Mouse (Mus musculus): Measurements from ENCODE around the gene Dkkl1.
"Not testable (repeated sequence)": the region's sequence is repeated elsewhere in the genome, so short reads cannot be mapped to it uniquely, and the experiment has no call there.

Dkkl1 gene

DNA sequence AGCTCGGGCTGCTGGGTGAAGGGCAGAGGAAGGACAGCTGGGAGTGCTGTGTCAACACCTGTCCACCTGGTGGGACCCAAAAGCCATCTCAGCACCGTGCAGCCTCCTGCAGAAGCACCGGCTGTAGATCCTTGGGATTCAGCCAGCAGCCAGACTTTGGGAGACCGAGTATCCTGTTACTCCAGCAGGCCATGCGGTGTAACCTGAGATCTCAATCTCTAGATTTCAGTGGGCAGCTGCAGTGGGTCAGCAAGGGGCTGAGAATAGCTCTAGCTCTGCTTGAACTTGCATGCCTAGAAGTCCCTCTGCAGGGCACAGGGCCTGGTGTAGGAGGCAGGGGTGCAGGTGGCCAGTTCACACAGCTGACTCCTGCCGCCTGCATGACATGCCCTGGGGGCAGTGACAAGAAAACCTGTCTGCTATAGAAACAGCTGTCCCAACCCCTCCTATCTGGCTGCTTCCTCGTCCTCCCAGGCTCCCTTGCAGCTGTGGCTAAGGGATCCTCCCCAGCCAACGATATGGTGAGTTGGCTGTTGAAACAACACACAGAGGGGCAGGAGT is 20.1 kb downstream of the Dkkl1 start:
- peak; percentile 93 for DNase-seq

DNA sequence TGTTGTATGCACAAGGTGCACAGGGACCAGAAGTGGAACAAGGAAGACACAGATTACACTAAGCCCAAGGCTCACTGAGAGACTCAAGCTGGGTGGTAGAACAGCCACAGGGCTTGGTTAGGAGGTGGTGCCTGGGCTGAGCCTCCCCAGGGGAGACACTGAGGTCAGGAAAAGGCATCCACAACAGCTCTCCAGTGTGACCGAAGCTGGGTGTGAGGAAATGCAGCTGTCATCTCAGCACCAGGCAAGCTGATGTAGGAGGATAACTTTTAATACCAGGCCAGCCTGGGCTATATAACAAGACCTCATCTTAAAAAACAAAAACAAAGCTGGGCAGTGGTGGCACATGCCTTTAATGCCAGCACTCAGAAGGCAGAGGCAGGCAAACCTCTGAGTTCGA is 20.8 kb downstream of the Dkkl1 start:
- DNase-seq, result no peak

GRCm38 (mm10) chr7:45190186-45190585 is 21.8 kb downstream of the Dkkl1 start:
- DNase-seq, result no peak

DNA sequence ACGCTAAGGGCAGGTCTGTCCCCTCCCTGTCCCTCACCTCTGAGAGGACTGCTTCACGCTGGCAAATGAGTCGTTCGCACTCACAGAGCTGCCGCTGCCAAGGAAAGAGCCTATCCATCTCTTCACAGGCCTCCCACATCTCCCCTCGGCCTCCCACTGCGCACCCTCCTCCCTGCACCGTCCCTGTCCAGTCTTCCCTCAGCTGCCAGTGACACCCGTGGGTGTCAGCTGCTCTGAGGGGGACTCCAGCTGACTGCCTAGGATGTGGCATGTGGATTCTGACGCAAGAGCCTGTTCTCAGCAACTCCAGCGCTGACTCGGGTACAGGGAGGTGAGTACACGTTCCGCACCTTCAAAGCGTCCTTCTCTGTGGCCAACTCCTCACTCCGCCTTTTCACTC is 22.3 kb downstream of the Dkkl1 start:
- DNase-seq, result peak; percentile 64

DNA sequence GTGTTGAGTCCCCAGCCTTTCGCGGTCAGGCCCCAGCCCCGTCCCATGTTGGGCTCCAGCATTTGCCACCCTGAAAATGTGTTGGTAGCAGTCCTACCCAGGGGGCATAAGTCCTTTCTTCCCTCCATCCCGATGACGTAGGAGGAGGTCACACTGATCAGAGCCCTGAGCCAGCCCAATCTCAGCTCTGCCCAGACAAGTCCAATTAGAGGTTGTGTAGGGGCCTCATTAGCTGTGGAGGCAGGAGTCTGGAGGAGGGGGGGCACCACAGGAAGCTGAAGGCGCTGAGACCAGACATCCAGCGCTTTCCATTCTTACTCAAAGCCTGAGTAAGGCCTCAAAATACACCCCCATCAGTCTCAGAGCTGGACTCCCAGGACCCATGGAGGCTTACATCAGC is 26.0 kb downstream of the Dkkl1 start:
- DNase-seq, result no peak

DNA sequence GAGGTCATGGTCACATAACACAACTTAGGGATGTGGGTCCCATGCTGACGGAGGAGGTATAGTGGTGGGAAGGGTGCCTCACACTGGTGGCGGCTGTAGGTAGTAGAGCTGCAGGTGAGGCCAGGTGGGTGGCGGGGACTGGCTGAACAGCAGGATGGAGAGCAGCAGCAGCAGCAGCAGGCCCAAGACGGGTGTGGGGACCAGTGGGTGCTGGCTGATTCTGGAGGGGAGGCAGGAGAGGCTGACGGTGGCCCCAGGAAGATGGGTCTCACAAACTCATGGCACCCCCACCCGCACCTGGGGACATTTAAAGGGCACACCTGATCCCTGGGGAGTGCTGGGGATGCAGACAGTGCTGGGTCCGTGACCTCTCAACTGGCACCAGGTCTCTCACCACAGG is 28.3 kb downstream of the Dkkl1 start:
- DNase-seq, result peak; percentile 61

DNA sequence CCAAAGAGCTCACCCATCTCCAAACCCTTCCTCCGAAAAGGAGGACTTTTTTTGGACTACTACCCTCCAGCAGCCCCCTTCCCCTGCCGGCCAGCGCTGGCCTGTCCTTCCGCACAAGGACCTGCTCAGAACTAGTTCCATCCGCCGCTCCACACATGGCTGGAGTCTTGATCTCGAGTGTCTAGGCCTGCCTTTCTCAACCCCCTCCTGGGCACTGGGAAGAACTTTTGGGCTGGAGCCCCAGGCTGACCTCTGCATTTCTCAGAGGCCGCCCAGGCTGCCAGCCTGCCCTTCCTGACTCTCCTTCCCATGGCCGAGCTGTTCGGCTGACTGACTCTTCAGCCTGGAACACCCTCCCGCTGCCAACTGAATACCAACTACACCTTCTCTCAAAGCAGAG is 29.3 kb downstream of the Dkkl1 start:
- DNase-seq, result peak; percentile 58

GRCm38 (mm10) chr7:45182199-45182601 is 29.7 kb downstream of the Dkkl1 start:
- DNase-seq, result peak; percentile 93

GRCm38 (mm10) chr7:45181540-45181939 is 30.4 kb downstream of the Dkkl1 start:
- peak; percentile 68 for DNase-seq

- peak; percentile 70 for DNase-seq
Observed at GRCm38 (mm10) chr7:45180896-45181477, 31.0 kb downstream of the Dkkl1 start, which contains the start of gene Pth2. Gene Pth2 (plus strand): TSS chr7:45180995.

DNA sequence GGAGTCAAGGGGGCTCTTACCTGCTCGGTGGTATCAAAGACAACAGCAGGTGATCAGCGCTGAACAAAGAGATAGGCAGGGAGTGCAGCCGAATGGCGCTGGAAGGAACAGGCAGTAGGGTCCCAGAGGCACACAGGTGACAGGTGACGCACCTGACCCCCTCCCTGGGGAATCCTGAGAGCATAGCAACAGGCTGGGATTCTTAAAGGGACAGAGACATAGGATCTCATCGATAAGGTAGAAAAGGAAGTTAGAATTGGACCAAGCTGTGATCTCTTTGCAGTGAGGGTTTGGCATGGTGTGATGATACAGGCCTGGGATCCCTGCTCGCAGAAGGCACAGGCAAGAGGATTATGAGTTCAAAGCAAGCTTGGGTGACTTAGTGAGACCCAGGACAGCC is 32.5 kb downstream of the Dkkl1 start, which contains the start of gene Gfy:
Gene Gfy, minus strand, starts transcription at position 101 of the 400 bp plus-strand sequence.
- DNase-seq, result no peak

GRCm38 (mm10) chr7:45178550-45178949 is 33.4 kb downstream of the Dkkl1 start:
- DNase-seq, result peak; percentile 56

- peak; percentile 51 for DNase-seq
Observed at GRCm38 (mm10) chr7:45176356-45176755, 35.6 kb downstream of the Dkkl1 start.

DNA sequence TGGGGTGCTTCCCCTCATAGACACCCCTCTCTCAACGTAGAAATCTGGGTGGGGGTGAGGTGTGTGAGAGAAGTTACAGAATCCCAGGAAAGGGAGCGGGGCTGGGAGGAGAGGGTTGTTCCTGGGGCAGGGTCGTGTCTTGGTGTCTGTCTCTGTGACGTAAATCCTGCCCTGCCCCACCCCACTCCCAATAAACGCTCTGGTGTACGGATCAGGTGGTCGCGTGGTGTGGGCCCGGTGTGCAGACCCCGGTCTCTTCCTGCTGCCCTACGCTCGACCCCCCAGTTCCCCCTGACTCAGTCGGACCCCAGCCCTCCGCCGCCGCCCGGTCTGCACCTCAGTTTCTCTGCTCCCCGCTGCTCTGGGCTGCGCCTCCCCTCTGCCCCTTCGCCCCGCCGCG is 36.0 kb downstream of the Dkkl1 start:
- peak; percentile 54 for DNase-seq

- no peak for DNase-seq
Observed at GRCm38 (mm10) chr7:45175398-45175797, 36.5 kb downstream of the Dkkl1 start.

DNA sequence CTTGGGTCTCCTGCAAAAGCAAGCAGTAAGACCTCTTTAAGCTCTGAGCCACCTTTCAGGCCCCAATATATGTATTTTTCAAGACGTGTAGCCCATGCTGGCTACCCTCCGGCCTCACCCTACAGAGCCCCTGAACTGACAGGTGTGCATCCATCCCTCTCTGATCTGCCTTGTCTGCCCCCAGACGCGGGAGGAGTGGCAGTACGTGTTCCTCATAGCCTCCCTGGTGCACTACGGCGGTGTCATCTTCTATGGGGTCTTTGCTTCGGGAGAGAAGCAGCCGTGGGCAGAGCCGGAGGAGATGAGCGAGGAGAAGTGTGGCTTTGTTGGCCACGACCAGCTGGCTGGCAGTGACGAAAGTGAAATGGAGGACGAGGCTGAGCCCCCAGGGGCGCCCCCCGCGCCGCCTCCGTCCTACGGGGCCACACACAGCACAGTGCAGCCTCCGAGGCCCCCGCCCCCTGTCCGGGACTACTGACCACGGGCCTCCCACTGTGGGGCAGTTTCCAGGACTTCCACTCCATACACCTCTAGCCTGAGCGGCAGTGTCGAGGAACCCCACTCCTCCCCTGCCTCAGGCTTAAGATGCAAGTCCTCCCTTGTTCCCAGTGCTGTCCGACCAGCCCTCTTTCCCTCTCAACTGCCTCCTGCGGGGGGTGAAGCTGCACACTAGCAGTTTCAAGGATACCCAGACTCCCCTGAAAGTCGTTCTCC is 37.2 kb downstream of the Dkkl1 start:
- peak; percentile 53 for DNase-seq

DNA sequence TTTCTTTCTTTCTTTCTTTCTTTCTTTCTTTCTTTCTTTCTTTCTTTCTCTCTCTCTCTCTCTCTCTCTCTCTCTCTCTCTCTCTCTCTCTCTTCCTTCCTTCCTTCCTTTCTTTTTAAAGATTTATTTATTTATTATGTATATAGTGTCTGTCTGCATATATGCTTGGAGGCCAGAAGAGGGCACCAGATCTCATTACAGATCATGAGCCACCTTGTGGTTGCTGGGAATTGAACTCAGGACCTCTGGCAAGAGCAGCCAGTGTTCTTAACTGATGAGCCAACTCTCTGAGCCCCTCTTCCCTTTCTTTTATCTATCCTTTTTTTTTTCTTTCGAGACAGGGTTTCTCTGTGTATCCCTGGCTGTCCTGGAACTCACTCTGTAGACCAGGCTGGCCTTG is 38.2 kb downstream of the Dkkl1 start:
- DNase-seq, result not testable (repeated sequence)

GRCm38 (mm10) chr7:45172974-45173373 is 39.0 kb downstream of the Dkkl1 start:
- DNase-seq, result no peak

GRCm38 (mm10) chr7:45169495-45169894 is 42.5 kb downstream of the Dkkl1 start:
- DNase-seq, result peak; percentile 85

- peak; percentile 86 for DNase-seq
Observed at GRCm38 (mm10) chr7:45168656-45169055, 43.3 kb downstream of the Dkkl1 start.

DNA sequence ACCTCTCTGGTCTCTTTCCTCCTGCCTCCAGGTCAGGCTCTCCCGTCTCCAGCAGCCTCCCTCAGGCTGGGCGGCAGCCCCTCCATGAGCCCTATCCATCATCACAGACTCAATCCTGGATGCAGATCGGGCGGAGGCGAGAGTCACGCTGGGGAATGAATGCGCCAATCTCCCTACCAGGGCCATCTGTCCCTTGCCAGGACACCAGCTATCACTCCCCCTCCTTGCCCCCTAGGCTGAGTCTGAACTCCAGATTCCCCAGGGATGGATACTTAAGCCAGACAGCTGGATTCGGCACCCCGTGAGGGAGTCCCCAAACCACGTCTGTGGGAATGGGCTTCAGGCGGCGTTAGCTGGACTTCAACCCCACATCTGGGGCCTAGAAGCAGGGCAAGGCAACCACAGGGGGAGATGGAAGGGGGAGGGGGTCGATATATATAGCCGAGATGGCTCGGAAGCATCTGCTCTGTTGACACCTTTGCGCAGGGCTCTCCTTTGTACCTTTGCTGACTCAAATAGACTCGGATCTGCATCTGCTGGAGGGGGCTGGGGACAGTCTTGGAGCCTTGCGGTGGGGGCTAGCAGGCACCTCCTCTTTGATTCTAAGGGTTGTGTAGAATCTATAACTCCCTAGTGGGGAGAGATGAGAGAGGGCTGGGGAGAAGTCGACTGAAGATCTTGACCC is 44.0 kb downstream of the Dkkl1 start:
- DNase-seq, result peak; percentile 90

- DNase-seq, result peak; percentile 82
Observed at GRCm38 (mm10) chr7:45166950-45167401, 45.0 kb downstream of the Dkkl1 start.

DNA sequence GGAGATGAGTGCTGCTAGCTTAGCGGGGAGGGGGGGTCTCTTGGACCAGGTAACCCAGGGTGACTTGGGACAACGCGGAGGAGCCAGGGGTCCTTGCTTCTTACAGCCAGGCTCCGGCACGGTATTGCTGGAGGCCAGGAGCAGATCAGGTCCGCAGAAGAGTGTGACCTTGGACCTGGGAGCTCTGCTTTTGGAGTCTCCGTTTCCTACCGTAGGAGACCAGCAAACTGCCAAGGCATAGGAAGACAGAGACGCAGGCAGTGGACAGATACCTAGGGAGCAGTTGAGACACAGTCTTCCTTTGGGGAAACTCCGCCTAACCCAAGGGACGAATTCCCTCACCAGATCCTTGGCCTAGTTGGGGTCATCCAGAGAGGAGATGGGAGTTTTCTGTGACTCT is 46.2 kb downstream of the Dkkl1 start:
- peak; percentile 70 for DNase-seq

DNA sequence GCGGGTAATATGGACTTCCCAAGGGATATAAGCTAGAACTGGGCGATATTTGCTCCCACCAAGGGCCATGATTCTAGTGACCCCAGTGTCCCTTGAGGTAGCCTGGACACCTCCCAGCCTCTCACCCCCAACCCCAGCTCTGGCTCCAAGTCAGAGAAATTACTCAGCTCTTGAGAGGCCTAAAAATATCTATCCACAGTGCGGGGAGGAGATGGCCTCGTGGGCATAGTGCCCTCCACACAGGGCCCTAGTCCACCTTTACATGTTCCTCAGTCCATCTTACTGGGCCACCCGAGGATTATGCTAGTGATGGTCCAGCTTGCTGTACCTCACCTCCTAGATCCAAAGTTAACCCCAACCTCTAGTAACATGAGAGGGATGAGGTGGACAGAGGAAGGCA is 47.1 kb downstream of the Dkkl1 start:
- DNase-seq, result peak; percentile 85

All from cerebellum, adult 9-11 months (tissue).